Mouse (Mus musculus): ENCODE results near the gene Ctse.

Gene Ctse

GRCm38 (mm10) chr1:131652670-131653443 lies 14.8 kb downstream of the Ctse start:
- no peak for DNase-seq (ENCODE audit: low spot score in 2 of 2)

- no peak for DNase-seq (ENCODE audit: low spot score in 2 of 2)
Observed at GRCm38 (mm10) chr1:131655601-131656000, 17.5 kb downstream of the Ctse start.

- DNase-seq (ENCODE audit: low spot score in 2 of 2), result peak; percentile 88 to 90
Observed at GRCm38 (mm10) chr1:131657945-131658354, 19.8 kb downstream of the Ctse start.

GRCm38 (mm10) chr1:131659512-131660085 lies 21.5 kb downstream of the Ctse start:
- no peak for DNase-seq (ENCODE audit: low spot score in 2 of 2)

GRCm38 (mm10) chr1:131660266-131660665 lies 22.2 kb downstream of the Ctse start:
- no peak for DNase-seq (ENCODE audit: low spot score in 2 of 2)

- DNase-seq (ENCODE audit: low spot score in 2 of 2), result no peak
Observed at GRCm38 (mm10) chr1:131660716-131661472, 22.8 kb downstream of the Ctse start.

GRCm38 (mm10) chr1:131661749-131662148 lies 23.6 kb downstream of the Ctse start:
- no peak for DNase-seq (ENCODE audit: low spot score in 2 of 2)

- no peak for DNase-seq (ENCODE audit: low spot score in 2 of 2)
Observed at GRCm38 (mm10) chr1:131663286-131663995, 25.3 kb downstream of the Ctse start.

- DNase-seq (ENCODE audit: low spot score in 2 of 2), result no peak
Observed at GRCm38 (mm10) chr1:131664136-131664535, 26.0 kb downstream of the Ctse start.

- no peak for DNase-seq (ENCODE audit: low spot score in 2 of 2)
Observed at GRCm38 (mm10) chr1:131665886-131666285, 27.8 kb downstream of the Ctse start.

- DNase-seq (ENCODE audit: low spot score in 2 of 2), result no peak
Observed at GRCm38 (mm10) chr1:131671113-131671512, 33.0 kb downstream of the Ctse start.

GRCm38 (mm10) chr1:131672361-131672760 lies 34.3 kb downstream of the Ctse start:
- no peak for DNase-seq (ENCODE audit: low spot score in 2 of 2)

GRCm38 (mm10) chr1:131679644-131680043 lies 41.5 kb downstream of the Ctse start:
- DNase-seq (ENCODE audit: low spot score in 2 of 2), result no peak

GRCm38 (mm10) chr1:131687739-131688138 lies 49.6 kb downstream of the Ctse start:
- no peak for DNase-seq (ENCODE audit: low spot score in 2 of 2)

GRCm38 (mm10) chr1:131688475-131688874 lies 50.4 kb downstream of the Ctse start, which contains the start of gene Rab7b:
Gene Rab7b (plus strand): TSS chr1:131688695.
- no peak for DNase-seq (ENCODE audit: low spot score in 2 of 2)

- DNase-seq (ENCODE audit: low spot score in 2 of 2), result no peak
Observed at GRCm38 (mm10) chr1:131689016-131689415, 50.9 kb downstream of the Ctse start.

- no peak for DNase-seq (ENCODE audit: low spot score in 2 of 2)
Observed at GRCm38 (mm10) chr1:131689899-131690298, 51.8 kb downstream of the Ctse start.

GRCm38 (mm10) chr1:131690435-131690834 lies 52.3 kb downstream of the Ctse start:
- DNase-seq (ENCODE audit: low spot score in 2 of 2), result no peak

GRCm38 (mm10) chr1:131691356-131691755 lies 53.2 kb downstream of the Ctse start:
- no peak for DNase-seq (ENCODE audit: low spot score in 2 of 2)

- DNase-seq (ENCODE audit: low spot score in 2 of 2), result no peak
Observed at GRCm38 (mm10) chr1:131695308-131695707, 57.2 kb downstream of the Ctse start.

GRCm38 (mm10) chr1:131696325-131696724 lies 58.2 kb downstream of the Ctse start:
- DNase-seq (ENCODE audit: low spot score in 2 of 2), result peak in 1 of 2 experiments; percentile 18

- DNase-seq (ENCODE audit: low spot score in 2 of 2), result no peak
Observed at GRCm38 (mm10) chr1:131698770-131699169, 60.7 kb downstream of the Ctse start.

Measured in right cerebral cortex, postnatal 36 days (tissue).